Mouse (Mus musculus): ENCODE results near the gene Tlx3.

GRCm38 (mm10) chr11:33159741-33160140 is 43.6 kb downstream of the Tlx3 start:
- no peak for TF ChIP-seq CTCF (conservative IDR thresholded peaks at IDR 0.05; ENCODE audit: insufficient read depth, insufficient read length, low read depth, low read length)
- no peak for TF ChIP-seq POLR2A (IDR thresholded peaks at IDR 0.05; ENCODE audit: low read depth, low read length)

All from kidney, adult 2 months (tissue).